Mouse (Mus musculus) testis, adult 2 months (tissue): Measurements from ENCODE around the gene Hspb2. TPM values are rescaled to one million over a fixed set of nuclear protein-coding genes. Genes with fewer than 3 reads are reported as not detected.

ENCODE experiments used
- H3K27ac ChIP-seq: fragments of 200-500 bp; 2 replicates; pipeline ENCODE4 v1.5.1; 2012; ENCODE audit warnings: low read depth, low read length; ENCODE audit not compliant: control insufficient read depth, insufficient read depth
- H3K27me3 ChIP-seq: fragments of 200-500 bp; 2 replicates; pipeline ENCODE4 v1.6.1; 2012; ENCODE audit warnings: mild to moderate bottlenecking, low read length, moderate library complexity; ENCODE audit not compliant: control insufficient read depth, insufficient read depth
- H3K36me3 ChIP-seq: fragments of 200-500 bp; 2 replicates; pipeline ENCODE4 v1.6.1; 2012; ENCODE audit warnings: mild to moderate bottlenecking, low read length; ENCODE audit not compliant: control insufficient read depth, insufficient read depth
- H3K4me1 ChIP-seq: fragments of 200-500 bp; 2 replicates; pipeline ENCODE4 v1.6.1; 2012; ENCODE audit warnings: low read length; ENCODE audit not compliant: control insufficient read depth, insufficient read depth
- H3K4me3 ChIP-seq: fragments of 200-500 bp; 2 replicates; pipeline ENCODE4 v1.5.1; 2012; ENCODE audit warnings: low read depth, mild to moderate bottlenecking, low read length, moderate library complexity, mixed read lengths; ENCODE audit not compliant: control insufficient read depth
- CTCF ChIP-seq: fragments of 200-500 bp; IDR thresholded peaks from 2 replicates; pipeline ENCODE4 v1.5.1; 2012; ENCODE audit warnings: low read depth, mild to moderate bottlenecking, inconsistent platforms, low read length, moderate library complexity; ENCODE audit not compliant: control insufficient read depth, insufficient read depth, insufficient replicate concordance
- POLR2A ChIP-seq: fragments of 200-500 bp; IDR thresholded peaks from 2 replicates; pipeline ENCODE4 v1.6.1; 2012; ENCODE audit warnings: low read depth, mild to moderate bottlenecking, inconsistent platforms, low read length, moderate library complexity; ENCODE audit not compliant: control insufficient read depth
- polyA plus RNA-seq: library from polyadenylated mRNA; depleted of rRNA; stranded (reverse); fragments of >200 nt; gene quantifications from 2 replicates; pipeline ENCODE4 v1.2.3, GENCODE M21; 2012

Hspb2 gene
- polyA plus RNA-seq, 1 experiment, result 2.3 TPM

DNA sequence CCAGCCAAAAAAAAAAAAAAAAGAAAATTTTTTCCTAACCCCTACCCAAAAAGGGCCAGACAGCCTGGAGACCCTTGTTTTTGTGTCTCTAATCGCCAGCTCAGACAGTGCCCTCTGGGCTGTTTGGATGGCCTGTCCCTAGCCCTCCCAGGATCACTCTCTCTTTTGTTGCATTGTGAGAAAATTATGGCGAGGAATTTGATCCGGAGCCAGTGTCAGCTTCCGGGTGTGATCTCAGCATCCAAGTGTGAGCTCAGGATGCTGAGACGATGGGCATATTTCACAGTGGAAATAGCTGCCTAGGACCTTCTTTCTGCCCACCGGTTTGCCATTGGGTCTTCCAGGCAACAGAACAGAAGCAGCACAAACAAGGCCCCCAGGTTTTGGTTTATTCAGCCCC lies 1.4 kb downstream of the Hspb2 start:
- no peaks in the 10 kb centered on the region for H3K36me3 ChIP-seq
- peaks cover 21% of the 10 kb centered on the region for H3K4me1 ChIP-seq
- H3K27me3 ChIP-seq, result no peaks in the 10 kb centered on the region
- TF ChIP-seq POLR2A, result no peak
- no peak for TF ChIP-seq CTCF
- no peak overlapping the region for H3K4me3 ChIP-seq
- H3K27ac ChIP-seq, result no peak overlapping the region

DNA sequence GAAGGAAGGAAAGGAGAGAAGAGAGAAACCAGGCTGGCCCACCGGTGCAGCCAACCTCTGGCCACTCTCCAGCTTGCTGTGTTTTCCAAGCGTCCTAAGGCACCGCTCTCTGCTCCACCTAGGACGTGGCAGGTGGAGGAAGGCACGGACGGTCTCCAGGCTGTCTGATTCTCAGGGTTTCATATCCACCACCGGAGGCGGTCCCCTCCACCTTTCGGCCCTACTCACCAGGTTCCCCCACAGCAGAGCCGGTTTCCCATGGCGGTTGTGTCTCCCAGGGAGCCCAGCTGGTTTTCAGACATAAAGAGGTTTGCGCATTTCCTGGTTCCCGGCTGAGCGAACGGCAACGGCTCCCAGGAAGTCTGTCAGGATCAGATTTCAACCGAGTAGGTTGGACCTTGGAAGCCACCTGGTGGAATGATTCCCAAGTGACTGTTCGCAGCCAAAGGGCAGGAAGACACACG lies 5.9 kb downstream of the Hspb2 start, which contains the start of gene 2310030G06Rik:
Gene 2310030G06Rik (minus strand): TSS at position 323 of the 464 bp plus-strand sequence.
- no peaks in the 10 kb centered on the region for H3K27me3 ChIP-seq
- H3K36me3 ChIP-seq, result no peaks in the 10 kb centered on the region
- H3K4me3 ChIP-seq, result peak within 1 kb of the TSS; percentile 82
- H3K4me1 ChIP-seq, result peaks cover 14% of the 10 kb centered on the region
- no peak within 1 kb of the TSS for H3K27ac ChIP-seq
- TF ChIP-seq CTCF, result no peak
- no peak for TF ChIP-seq POLR2A

DNA sequence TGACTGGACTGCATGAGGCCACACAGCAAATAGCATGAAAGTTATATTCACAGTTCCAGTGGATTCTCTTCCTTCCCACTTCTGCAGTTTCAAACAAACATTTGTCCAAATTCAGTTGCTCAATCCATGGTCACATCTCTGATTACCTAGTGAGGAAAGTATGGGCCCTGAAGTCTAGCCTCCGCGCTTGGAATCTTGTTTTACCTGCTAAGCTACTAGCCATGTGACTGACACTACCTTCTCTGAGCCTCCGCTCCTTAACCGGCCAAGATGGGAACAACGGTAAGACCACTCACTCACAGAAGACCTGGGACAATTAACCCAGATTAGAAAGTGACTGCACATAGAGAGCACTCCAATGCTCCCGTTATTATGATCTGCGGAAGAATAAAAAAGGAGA lies 6.3 kb downstream of the Hspb2 start:
- TF ChIP-seq CTCF (no peak), POLR2A (no peak)

DNA sequence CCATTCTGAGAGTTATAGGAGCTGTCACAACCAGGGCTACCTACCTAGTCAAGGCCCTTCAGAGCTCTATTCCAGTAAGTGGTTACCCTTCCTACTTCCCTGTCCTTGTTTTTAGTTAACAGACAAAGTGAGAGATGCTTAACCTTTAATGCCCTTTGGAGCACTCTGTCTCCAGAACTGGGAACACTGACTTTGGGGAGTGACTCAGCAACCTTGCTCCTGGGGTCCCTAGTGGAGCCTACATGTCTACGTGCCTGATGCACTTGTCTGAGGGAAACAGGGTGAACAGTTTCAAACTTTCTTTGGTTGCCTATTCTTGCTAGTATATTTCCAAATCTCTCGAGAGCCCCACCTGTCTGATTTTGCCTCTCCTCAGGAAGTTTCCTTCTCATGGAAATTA lies 9.4 kb downstream of the Hspb2 start:
- Histone ChIP-seq H3K4me3 (no peak overlapping the region), H3K27me3 (no peaks in the 10 kb centered on the region), H3K4me1 (peaks cover 17% of the 10 kb centered on the region), H3K36me3 (no peaks in the 10 kb centered on the region), H3K27ac (no peak overlapping the region)
- no peak for TF ChIP-seq CTCF
- no peak for TF ChIP-seq POLR2A

More for the DNA sequence above, 6.3 kb downstream of the Hspb2 start:
- peaks cover 10% of the 10 kb centered on the region for H3K4me1 ChIP-seq
- H3K27me3 ChIP-seq, result no peaks in the 10 kb centered on the region
- H3K27ac ChIP-seq, result no peak overlapping the region
- H3K36me3 ChIP-seq, result no peaks in the 10 kb centered on the region
- peak overlapping the region; percentile 82 for H3K4me3 ChIP-seq

DNA sequence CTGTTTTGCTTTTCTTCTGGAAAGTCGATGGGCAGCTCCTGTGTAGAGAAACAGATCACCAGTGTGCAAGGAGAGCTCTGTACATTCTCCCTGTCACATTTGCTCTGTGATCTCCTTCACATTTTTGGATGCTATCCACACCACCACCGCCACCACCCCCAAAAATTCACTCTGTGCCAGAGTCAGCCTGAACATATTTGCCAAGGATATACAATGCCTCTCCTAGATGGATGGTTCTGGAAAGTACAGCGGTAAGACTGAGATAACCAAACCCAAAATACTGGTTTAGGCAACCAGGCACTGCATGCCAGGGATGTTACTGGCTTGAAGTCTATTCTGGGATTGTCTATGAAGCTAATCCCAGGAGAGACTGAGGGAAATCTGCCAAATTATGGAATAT lies 9.9 kb downstream of the Hspb2 start:
- TF ChIP-seq POLR2A (no peak), CTCF (no peak)
- Histone ChIP-seq H3K4me1 (peaks cover 17% of the 10 kb centered on the region), H3K36me3 (no peaks in the 10 kb centered on the region), H3K27me3 (no peaks in the 10 kb centered on the region), H3K27ac (no peak overlapping the region), H3K4me3 (no peak overlapping the region)

DNA sequence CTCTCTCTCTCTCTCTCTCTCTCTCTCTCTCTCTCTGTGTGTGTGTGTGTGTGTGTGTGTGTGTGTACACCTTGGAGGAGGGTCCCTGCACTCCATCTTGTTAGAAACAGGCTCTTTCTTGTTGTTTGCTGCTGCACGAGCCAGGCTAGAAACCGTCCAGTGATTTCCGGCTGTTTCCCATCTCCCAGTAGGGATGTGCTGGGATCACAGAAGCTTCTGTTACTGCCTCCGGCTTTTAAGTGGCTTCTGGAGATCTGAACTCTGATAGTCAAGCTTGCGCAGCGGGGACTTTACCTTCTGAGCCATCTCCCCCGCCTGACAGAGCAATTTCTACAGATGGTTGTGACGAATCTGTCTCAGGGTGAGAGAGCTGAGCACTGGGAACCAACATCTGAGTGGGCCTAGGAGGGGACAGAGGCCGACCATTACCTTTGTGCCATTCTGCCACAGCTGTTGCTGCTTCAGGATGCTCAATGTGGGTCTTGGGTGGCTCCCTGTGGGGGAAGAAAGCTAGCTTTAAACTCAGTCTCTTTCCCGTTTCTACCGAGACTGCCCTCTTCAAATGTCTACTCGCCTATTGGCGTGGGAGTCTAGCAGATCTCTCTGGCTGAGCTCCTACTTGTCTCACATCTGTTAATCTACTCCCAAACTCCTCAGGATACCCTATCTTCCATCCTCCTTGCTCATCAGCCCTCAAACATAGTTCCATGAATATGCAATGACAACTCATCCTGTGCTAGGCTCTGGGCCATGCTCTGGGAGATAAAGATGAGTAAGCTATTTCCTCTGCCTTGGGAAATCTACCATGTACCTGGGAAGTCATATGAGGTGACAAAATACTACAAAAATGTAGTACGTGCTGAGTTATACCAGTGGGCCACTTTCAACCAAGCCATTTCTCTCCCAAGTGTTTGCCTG lies 11.0 kb downstream of the Hspb2 start:
- TF ChIP-seq CTCF (no peak), POLR2A (no peak)
- no peak overlapping the region for H3K4me3 ChIP-seq

DNA sequence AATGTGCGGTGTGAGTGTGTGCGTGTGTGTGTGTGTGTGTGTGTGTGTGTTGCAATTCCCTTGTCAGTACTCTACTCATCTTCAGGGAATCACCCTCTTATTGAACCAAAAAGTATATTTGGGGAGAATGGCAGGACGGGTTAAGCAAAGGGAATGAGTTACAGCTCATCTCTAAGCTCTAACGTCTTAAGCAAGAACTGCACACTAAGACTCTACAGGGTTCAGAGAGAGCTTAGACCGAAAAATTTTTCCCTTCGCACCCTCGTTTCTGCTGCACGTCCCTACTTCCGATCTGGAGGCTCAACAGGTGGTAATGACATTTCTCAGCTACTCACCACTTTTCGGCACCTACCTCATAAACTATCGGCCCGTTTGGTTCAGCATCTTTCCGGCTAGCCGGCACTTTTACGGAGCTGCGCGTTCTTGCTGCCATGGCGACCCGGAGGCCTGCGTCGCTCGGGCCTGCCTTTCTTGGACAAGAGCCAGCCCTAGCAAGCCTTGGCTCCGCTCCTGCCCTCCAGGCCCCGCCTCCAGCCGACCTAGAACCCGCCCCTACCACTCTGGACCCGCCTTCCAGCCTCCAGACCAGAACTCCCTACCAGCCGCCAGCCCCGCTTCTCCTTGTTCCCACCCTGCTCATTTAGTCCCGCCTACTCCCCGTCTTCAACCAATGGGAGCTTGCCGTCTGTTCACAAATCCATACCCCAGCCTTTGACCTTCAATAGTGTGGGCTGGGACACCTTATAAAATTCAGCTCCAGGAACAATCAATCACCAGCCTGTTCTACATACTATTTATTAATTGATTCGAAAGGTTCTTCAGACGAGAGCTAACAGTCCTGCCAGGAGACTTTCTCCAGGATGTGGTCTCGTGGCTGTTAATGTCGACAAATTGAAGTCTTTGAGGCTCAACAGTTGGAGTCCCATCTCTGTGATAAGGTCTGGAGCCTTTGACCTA lies 13.0 kb downstream of the Hspb2 start, which contains the start of gene Dixdc1:
Gene Dixdc1 (minus strand): TSS at position 604 of the 957 bp plus-strand sequence.
- H3K27ac ChIP-seq, result peak within 1 kb of the TSS; percentile 80
- TF ChIP-seq POLR2A, result peak; percentile 46; the same call in 1 of the 2 replicates
- TF ChIP-seq CTCF, result no peak

More for the DNA sequence above, 11.0 kb downstream of the Hspb2 start:
- no peaks in the 10 kb centered on the region for H3K27me3 ChIP-seq
- no peaks in the 10 kb centered on the region for H3K36me3 ChIP-seq
- H3K27ac ChIP-seq, result no peak overlapping the region
- H3K4me1 ChIP-seq, result peaks cover 12% of the 10 kb centered on the region

More for the DNA sequence above, 13.0 kb downstream of the Hspb2 start, which contains the start of gene Dixdc1:
- Histone ChIP-seq H3K36me3 (no peaks in the 10 kb centered on the region), H3K4me3 (peak within 1 kb of the TSS; percentile 86), H3K27me3 (no peaks in the 10 kb centered on the region), H3K4me1 (peaks cover 8% of the 10 kb centered on the region)
